Mouse (Mus musculus) embryonic fibroblast, embryonic 13.5 days (primary cell): ENCODE measurements around the gene Gm49368. TPM values are rescaled to one million over a fixed set of nuclear protein-coding genes. Genes with fewer than 3 reads are reported as not detected.

Experiments used
- H3K27ac ChIP-seq: 2 replicates; pipeline ENCODE4 v1.5.1; 2012; ENCODE audit warnings: low read length, control low read depth, inconsistent platforms; ENCODE audit not compliant: insufficient read depth
- H3K4me1 ChIP-seq: 2 replicates; pipeline ENCODE4 v1.6.1; 2011; ENCODE audit warnings: low read length; ENCODE audit not compliant: control insufficient read depth, insufficient read depth
- H3K4me3 ChIP-seq: 2 replicates; pipeline ENCODE4 v1.5.1; 2011; ENCODE audit warnings: mild to moderate bottlenecking, control low read depth, low read length; ENCODE audit not compliant: insufficient read depth
- CTCF ChIP-seq: IDR thresholded peaks from 2 replicates; pipeline ENCODE4 v1.5.1; 2011; ENCODE audit warnings: mild to moderate bottlenecking, control low read depth, low read length, moderate library complexity, borderline replicate concordance; ENCODE audit not compliant: insufficient read depth
- POLR2A ChIP-seq: IDR thresholded peaks from 2 replicates; pipeline ENCODE4 v1.6.1; 2011; ENCODE audit warnings: low read depth, mild to moderate bottlenecking, control low read depth, low read length, moderate library complexity
- polyA plus RNA-seq: library from polyadenylated mRNA; stranded (reverse); fragments of >200 nt; gene quantifications from 2 replicates; pipeline ENCODE4 v1.2.4, GENCODE M21; 2011; ENCODE audit warnings: low read depth; ENCODE audit not compliant: missing spikeins, insufficient read length

Gm49368 gene
- polyA plus RNA-seq, 1 experiment: 0.11 TPM

DNA sequence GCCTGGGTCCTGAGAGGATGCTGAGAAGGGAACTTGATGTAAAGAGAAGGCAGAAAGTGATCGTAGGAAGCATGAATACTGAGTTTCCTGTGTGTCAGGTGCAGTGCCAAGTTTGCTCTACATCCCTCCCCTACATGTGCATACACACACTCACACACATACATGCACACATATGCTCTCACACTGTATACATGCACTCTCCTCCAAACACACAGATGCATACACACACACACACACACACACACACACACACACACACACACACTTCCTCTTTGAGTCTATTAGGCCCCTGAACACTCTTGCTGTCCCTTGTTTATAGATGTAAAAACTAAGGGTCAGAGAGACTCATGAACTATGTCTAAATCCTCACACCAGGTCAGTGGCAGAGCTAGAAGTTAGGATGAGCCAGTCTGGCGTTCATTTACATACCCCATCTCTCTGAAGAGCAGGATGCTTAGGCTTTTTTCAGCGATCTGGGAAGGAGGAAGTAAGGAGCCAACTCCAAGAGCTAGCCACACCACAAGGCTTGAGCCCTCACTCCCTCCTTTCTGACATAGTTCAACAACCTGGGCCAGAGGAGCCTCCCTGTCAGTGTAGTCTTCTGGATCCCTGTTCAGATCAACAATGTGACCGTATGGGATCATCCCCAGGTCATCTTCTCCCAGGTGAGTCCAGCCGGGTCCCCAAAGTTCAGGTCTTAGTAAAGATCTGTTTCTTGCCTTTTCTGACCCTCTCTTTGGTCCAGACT lies 52.9 kb downstream of the Gm49368 start:
- Histone ChIP-seq H3K27ac (no peak overlapping the region), H3K4me3 (no peak overlapping the region), H3K4me1 (no peaks in the 10 kb centered on the region)
- TF ChIP-seq POLR2A: no peak
- no peak for TF ChIP-seq CTCF

GRCm38 (mm10) chr7:128116396-128116795 lies 53.9 kb downstream of the Gm49368 start:
- TF ChIP-seq POLR2A (no peak), CTCF (no peak)
- Histone ChIP-seq H3K27ac (no peak overlapping the region), H3K4me3 (no peak overlapping the region)

DNA sequence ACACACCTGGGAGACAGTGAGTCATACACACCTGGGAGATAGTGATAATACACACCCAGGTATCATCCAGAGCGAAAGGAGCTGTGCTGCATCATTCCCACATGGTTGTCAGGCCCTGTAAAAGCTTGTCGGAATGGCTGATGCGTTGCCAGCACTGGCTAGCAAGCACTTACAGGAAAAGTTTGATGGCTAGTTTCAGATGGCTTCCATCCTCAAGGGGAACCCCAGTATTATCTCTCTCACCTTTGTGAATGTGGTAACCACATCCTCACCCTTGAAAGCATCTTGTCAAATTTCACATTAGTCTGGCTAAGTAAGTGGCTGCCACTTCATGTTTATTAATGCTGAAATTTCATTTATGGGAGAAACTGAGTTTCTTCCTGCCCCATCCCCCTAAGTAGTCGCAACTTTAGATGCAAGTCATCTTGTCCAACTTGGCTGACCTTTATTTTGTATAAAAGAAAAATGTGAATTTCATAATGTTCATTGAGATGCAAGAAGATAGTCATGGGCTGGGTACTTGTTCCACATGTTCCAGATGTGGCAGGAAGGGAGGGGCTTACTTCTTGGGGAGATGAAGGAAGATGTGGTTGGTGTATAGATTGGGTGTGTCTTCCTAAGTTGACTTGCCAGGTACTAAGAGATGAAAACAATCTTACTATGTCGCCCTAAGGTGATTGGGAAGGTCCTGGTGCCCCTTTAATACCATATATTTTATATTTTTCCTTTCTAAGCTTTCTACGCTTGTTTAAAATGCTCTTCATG lies 57.4 kb downstream of the Gm49368 start:
- H3K4me3 ChIP-seq: no peak overlapping the region
- H3K4me1 ChIP-seq: no peaks in the 10 kb centered on the region
- H3K27ac ChIP-seq: no peak overlapping the region
- TF ChIP-seq CTCF (no peak), POLR2A (no peak)

More at GRCm38 (mm10) chr7:128116396-128116795, 53.9 kb downstream of the Gm49368 start:
- no peaks in the 10 kb centered on the region for H3K4me1 ChIP-seq

- no peaks in the 10 kb centered on the region for H3K4me1 ChIP-seq
- H3K4me3 ChIP-seq: no peak within 1 kb of the TSS
- no peak within 1 kb of the TSS for H3K27ac ChIP-seq
- TF ChIP-seq CTCF: no peak
- TF ChIP-seq POLR2A: no peak
Measured at GRCm38 (mm10) chr7:128128741-128129720, 66.5 kb downstream of the Gm49368 start, which contains the start of gene Itgax. Gene Itgax (plus strand): TSS chr7:128129547.

- no peak for TF ChIP-seq CTCF
- TF ChIP-seq POLR2A: no peak
- no peaks in the 10 kb centered on the region for H3K4me1 ChIP-seq
Measured at GRCm38 (mm10) chr7:128132148-128132547, 69.7 kb downstream of the Gm49368 start.

GRCm38 (mm10) chr7:128133596-128133995 lies 71.1 kb downstream of the Gm49368 start:
- no peak overlapping the region for H3K27ac ChIP-seq
- TF ChIP-seq POLR2A (no peak), CTCF (no peak)
- no peaks in the 10 kb centered on the region for H3K4me1 ChIP-seq
- H3K4me3 ChIP-seq: no peak overlapping the region

More at GRCm38 (mm10) chr7:128132148-128132547, 69.7 kb downstream of the Gm49368 start:
- Histone ChIP-seq H3K4me3 (no peak overlapping the region), H3K27ac (no peak overlapping the region)

DNA sequence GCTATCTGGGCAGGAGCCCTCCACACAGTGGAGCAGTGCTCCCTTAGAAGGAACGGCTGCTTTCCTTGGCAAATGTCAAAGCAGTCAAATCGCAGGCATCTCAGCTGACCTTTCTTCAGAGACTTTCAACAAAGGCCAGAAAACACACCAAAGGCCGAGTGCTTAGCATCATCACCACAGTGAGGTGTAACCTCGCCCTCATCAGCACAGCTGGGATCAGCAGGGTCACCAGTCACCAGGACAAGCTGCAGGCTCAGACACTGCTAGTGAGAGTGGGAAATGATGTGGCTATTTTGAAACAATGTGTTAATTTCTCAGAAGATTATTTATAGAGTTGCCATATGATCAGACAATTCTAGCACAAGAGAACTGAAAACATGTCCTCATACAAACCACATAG lies 74.4 kb downstream of the Gm49368 start:
- Histone ChIP-seq H3K27ac (no peak overlapping the region), H3K4me1 (no peaks in the 10 kb centered on the region), H3K4me3 (no peak overlapping the region)
- no peak for TF ChIP-seq POLR2A
- no peak for TF ChIP-seq CTCF

DNA sequence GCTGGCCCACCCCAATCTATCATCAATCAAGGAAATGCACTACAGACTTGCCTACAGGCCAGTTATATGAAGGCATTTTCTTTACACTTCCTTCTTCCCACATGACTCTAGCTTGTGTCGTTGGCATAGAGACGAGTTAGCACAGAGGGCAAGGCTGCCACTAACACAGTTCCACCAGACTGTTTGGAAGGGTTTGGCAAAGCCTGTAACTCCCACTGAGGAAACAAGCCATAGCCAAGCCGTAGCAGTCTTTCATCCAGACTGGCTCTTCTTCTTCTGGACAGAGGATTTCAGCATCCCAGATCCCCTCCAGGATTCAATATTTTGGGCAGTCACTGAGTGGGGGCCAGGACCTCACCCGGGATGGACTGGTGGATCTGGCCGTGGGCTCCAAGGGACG lies 77.1 kb downstream of the Gm49368 start:
- TF ChIP-seq CTCF: no peak
- TF ChIP-seq POLR2A: no peak
- no peak overlapping the region for H3K27ac ChIP-seq
- no peak overlapping the region for H3K4me3 ChIP-seq

DNA sequence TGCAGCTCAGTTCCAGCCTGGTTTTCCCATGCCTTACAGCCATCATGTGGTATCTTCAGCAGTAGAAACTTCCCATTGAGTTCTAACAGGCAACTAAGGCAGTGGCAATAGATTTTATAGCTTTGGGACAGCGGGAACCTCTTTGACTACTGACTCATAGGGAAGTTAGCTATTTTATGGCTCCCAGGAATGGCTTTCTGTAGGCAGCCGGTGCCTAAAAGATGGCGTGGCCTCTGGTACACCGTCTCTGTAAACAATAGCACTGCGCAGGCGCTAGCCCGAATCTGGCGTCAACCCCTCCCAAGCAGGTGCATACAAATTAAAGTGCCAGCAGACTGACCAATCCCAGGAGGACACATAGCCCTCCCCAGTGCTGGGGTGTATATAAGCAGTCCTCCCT lies 88.5 kb downstream of the Gm49368 start:
- Histone ChIP-seq H3K27ac (no peak overlapping the region), H3K4me3 (no peak overlapping the region), H3K4me1 (no peaks in the 10 kb centered on the region)
- TF ChIP-seq POLR2A (no peak), CTCF (no peak)

More for the DNA sequence above, 77.1 kb downstream of the Gm49368 start:
- H3K4me1 ChIP-seq: no peaks in the 10 kb centered on the region

- TF ChIP-seq CTCF (no peak), POLR2A (no peak)
- Histone ChIP-seq H3K4me3 (no peak within 1 kb of the TSS), H3K4me1 (no peaks in the 10 kb centered on the region), H3K27ac (no peak within 1 kb of the TSS)
Measured at GRCm38 (mm10) chr7:128154076-128154475, 91.6 kb downstream of the Gm49368 start, which contains the start of gene Itgad. Gene Itgad (plus strand): TSS chr7:128154376.
